Mouse (Mus musculus): ENCODE results near the gene Ifitm3.
"Not testable (repeated sequence)": the region's sequence is repeated elsewhere in the genome, so short reads cannot be mapped to it uniquely, and the experiment has no call there.

Ifitm3 gene

GRCm38 (mm10) chr7:141032458-141033167 lies 22.0 kb upstream of the Ifitm3 start:
- DNase-seq (ENCODE audit: low read depth, low spot score) = no peak

GRCm38 (mm10) chr7:141030390-141030789 lies 19.8 kb upstream of the Ifitm3 start:
- no peak for DNase-seq (ENCODE audit: low read depth, low spot score)

DNA sequence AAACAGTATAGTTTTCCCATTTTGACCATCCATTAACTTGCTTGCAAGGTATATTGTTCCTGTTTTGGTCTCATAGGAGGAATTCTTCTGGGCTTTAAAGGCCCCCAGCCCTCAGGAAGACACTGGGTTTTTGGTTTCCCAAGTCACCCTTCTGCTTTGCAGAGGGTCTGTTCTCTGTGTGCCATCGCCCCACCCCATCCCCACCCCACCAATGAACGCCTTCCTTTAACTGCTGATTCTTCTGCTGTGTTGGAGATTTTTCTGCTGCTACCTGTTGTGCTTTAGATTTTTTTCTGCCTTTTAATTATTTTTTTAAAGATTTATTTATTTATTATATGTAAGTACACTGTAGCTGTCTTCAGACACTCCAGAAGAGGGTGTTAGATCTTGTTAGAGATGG lies 18.3 kb upstream of the Ifitm3 start, which contains the start of gene Gm17387:
TSS of gene Gm17387 (plus strand) at position 301 of the 400 bp plus-strand sequence.
- no peak for DNase-seq (ENCODE audit: low read depth, low spot score)

DNA sequence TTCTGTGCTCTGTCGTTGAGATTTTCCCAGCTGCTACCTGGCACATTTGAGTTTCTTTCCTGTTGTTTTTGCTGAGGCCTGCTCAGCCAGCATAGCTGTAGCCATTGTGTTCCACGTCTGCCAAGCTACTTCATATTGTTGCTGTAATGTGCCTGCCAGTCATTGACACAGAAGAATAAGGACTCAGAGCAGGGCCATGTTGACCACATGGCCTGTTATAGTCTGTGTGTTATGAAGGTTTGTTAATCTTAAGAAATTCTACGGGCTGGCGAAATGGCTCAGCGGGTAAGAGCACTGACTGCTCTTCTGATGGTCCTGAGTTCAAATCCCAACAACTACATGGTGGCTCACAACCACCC lies 16.1 kb upstream of the Ifitm3 start:
- DNase-seq (ENCODE audit: low read depth, low spot score) = no peak

- DNase-seq (ENCODE audit: low read depth, low spot score) = no peak
These were observed 15.6 kb upstream of the Ifitm3 start for GRCm38 (mm10) chr7:141026097-141026739.

DNA sequence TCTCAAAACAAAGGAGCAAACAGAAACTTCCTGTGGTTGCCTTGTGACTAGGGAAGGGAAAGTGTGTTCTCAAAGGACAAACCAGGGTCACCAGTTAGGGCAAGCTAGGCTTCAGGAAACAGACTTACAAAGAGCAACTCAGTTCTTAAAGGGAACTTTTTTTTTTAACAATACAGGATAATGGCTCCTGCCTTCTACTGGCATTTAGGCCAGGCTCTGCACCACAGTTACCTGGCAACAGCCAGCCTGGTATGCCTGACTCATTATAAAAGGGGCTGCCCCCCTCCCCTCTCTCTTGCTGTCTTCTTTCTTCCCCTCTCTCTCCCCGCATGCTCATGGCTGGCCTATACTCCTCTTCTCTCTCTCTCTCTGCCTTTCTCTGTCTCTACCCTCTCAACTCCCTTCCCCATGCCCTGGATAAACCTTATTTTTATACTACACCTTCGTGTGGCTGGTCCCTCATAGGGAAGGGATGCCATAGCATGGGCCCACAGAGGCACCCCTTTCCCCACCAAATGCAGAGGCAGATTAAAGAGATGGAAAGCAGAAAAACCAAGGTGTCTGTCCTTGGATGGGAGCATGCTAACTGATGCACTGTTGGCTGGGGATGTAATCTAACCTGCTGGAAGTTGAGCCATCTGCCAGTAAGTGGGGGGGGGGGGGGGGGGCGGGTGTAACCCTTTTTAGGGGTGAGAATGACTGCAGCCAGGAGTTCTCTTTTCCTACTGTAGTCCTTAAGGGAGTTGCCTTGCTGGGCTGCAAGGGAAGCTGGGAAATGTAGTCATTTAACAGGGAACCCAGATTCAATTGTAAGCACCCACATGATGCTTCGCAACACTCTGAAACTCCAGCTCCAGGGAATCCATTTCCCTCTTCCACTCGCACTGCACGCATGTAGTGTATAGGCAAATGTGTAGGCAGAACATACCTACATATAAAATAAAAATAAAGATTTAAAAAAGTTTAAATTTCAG lies 14.6 kb upstream of the Ifitm3 start:
- DNase-seq (ENCODE audit: low read depth, low spot score) = no peak

GRCm38 (mm10) chr7:141021489-141022449 lies 11.2 kb upstream of the Ifitm3 start:
- DNase-seq (ENCODE audit: low read depth, low spot score) = no peak

DNA sequence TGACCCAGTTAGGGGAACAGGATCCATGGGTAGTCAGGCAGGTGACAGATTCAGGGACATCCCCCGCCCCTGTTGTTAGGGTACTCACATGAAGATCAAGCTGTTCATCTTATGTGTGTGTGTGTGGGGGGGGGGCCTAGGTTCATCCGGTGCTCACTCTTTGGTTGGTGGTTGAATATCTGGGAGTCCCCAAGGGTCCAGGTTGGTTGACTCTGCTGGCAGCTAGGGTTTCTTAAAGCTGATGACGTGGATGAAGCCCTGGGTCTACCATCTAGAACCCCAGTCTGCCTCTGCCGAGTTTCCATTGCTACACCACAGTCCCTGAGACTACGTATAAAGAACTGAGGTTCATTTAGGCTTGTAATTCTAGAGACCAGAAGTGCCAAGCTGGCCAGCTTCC lies 8.5 kb upstream of the Ifitm3 start:
- DNase-seq (ENCODE audit: low read depth, low spot score) = no peak

DNA sequence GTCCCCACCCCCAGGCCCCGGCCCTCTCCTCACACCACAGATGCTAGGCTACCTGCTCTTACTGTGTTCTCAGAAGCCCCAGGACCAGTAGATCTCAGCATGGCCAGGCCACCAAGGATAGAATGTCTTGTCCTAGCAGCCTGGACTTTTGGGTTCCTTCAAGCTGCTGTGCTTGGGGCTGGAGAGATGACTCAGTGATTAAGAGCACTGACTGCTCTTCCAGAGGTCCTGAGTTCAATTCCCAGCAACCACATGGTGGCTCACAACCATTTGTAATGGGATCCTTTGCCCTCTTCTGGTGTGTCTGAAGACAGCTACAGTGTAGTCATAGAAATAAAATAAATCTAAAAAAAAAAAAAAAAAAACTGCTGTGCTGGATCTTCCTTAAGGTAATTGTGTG lies 7.3 kb upstream of the Ifitm3 start, which contains the start of gene Ifitm6:
TSS of gene Ifitm6 (minus strand) at position 101 of the 400 bp plus-strand sequence.
- not testable (repeated sequence) for DNase-seq (ENCODE audit: low read depth, low spot score)

DNA sequence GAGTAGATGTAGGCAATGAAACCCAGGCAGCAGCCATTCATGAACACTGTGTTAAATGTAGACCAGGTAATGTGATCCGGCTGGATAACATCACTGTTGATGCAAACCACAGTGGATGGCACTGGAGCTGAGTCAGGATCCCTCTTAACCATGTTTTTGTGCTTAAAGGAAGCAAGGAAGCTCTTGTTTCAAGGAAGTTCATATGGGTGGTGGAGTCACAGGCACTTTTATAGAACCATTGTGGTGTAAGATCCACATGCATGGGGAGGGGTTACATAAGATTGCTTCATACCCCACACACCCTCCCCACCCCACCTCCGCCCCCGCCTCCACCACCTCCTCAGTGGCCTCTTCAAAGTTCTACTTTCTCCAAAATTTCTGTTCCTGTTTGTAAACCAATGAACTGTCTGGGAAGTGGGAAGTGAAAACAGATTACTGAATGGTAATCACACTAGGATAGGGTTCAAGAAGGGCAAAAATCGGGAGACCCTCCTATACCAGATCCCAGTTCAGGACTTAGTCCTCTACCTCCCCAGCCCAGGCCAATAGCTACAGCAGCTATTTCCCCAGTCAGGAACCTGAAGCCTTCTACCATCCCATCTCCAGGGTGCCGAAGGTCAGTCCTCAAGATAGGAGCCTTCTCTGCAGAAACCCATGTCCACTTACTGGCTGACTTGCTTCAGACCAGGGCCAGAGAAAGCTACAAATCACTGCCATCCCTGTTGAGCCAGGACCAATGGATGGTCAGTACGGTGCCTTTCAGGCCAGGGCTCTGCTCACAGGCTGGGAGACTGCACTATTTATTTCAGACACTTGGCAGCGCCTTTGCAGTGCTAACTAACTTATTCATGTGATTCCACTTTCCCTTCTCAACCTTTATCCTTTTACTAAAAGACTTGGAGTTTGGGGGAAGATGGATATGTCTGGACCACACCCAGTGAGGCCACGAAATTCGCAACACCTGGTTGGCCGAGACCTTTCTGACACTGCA lies 6.4 kb upstream of the Ifitm3 start:
- DNase-seq (ENCODE audit: low read depth, low spot score) = no peak

DNA sequence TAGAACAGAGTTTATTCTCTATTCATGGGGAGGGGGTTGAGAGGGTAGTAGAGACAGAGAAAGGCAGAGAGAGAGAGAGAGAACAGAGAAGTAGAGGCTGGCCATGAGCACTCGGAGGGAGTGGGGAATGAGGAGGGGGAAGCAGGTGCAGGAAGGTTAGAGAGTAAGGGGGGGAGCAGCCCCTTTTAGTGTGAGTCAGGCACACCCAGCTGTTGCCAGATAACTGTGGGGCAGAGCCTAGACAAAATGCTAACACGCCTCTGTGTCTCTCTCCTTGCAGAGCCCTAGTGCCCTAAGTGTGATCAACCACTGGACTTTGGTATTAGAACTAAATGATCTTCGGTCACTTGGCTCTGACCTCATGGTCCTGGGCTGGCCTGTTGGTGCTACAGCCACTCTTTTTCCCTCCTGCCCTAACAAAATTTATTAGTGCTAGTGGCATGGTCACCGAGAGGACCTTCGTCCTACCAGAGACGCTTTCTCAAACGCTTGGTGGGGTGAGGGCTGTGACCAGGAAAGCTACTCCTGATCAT lies 734 bp upstream of the Ifitm3 start:
- DNase-seq (ENCODE audit: low read depth, low spot score) = no peak

- DNase-seq (ENCODE audit: low read depth, low spot score) = no peak
These were observed 905 bp downstream of the Ifitm3 start for GRCm38 (mm10) chr7:141009665-141010064.

DNA sequence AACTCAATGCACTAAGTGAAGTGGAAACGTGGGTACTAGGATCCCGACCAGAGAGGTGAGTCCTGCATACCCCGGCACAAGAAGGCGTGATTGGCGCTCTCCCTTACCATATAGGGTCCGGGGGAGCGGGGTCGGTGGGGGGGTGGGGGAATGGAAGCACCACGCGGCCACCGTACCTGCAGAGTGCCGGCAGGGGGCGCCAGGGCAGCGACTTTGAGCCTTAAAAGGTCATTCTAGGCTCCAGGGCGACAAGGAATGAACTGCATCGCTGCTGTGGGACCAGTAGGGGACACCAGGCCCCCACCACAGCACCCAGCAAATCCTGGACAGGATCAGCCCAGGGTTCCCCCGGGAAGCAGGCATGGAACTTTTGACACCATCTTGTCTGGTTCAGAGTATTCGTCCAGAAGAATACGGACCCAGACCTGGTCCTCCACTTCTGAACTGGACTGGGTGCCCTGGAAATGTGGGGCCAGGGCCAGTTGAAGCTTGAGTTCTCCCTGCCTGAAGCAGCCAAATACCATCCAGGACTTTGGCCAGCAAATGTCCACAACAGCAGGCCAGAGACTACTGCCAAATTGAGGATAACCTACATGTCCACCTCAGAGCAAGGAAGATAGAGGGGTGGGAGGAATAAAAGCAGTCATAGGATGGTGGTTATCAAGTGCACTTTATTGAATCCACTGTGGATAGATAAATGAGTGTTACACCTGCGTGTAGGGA lies 1.5 kb downstream of the Ifitm3 start:
- DNase-seq (ENCODE audit: low read depth, low spot score) = no peak

- no peak for DNase-seq (ENCODE audit: low read depth, low spot score)
These were observed 2.2 kb downstream of the Ifitm3 start for GRCm38 (mm10) chr7:141008312-141008761.

DNA sequence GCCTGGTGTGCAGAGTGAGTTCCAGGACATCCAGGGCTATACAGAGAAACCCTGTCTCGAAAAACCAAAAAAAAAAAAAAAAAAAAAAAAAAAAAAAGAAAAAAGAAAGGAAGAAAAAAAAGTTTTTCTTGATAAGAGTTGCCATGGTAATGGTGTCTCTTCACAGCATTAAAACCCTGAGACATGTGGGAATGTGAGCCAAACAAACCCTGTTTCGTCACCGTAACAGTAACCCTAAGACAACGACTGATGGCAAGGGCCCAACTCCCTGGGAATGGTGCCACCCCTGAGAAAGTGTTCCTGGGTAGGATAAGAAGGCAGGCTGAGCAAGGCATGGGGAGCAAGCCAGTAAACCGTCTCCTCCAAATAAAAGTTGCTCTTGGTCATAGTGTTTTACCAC lies 3.7 kb downstream of the Ifitm3 start:
- no peak for DNase-seq (ENCODE audit: low read depth, low spot score)

GRCm38 (mm10) chr7:141006446-141006845 lies 4.1 kb downstream of the Ifitm3 start:
- no peak for DNase-seq (ENCODE audit: low read depth, low spot score)

GRCm38 (mm10) chr7:141003248-141004010 lies 7.1 kb downstream of the Ifitm3 start:
- no peak for DNase-seq (ENCODE audit: low read depth, low spot score)

Data from retina, adult 2 months (tissue).